Mouse (Mus musculus) midbrain, postnatal 0 days (tissue): ENCODE results near the gene Gm4450. TPM values are rescaled to one million over a fixed set of nuclear protein-coding genes. Genes with fewer than 3 reads are reported as not detected.
"Not testable (repeated sequence)": the region's sequence is repeated elsewhere in the genome, so short reads cannot be mapped to it uniquely, and the experiment has no call there.

Experiments
- ATAC-seq: fragments of 200-750 bp; cut with Nextera tagmentation; 2 replicates; pipeline ENCODE4 v1.8.0; 2017; ENCODE audit warnings: moderate number of reproducible peaks, mild to moderate bottlenecking, moderate TSS enrichment, moderate library complexity; ENCODE audit not compliant: low FRiP score
- DNase-seq: peaks from one replicate; pipeline ENCODE4 v3.0.0-alpha.2; 2015; ENCODE audit warnings: low spot score
- H3K27ac ChIP-seq: fragments of 300-500 bp; sonication (generic); 2 replicates; pipeline ENCODE4 v1.5.1; 2014; ENCODE audit warnings: low read depth, mild to moderate bottlenecking, low read length, mixed read lengths
- H3K27me3 ChIP-seq: fragments of 300-500 bp; sonication (generic); 2 replicates; pipeline ENCODE4 v1.6.1; 2014; ENCODE audit warnings: low read length, control low read depth, mixed read lengths; ENCODE audit not compliant: insufficient read depth
- H3K36me3 ChIP-seq: fragments of 300-500 bp; sonication (generic); 2 replicates; pipeline ENCODE4 v1.6.1; 2014; ENCODE audit warnings: low read length, control low read depth, mixed read lengths; ENCODE audit not compliant: insufficient read depth
- H3K4me1 ChIP-seq: fragments of 300-500 bp; sonication (generic); 2 replicates; pipeline ENCODE4 v1.6.1; 2014; ENCODE audit warnings: mild to moderate bottlenecking, control low read depth, antibody characterized with exemption, low read length, mixed read lengths; ENCODE audit not compliant: insufficient read depth
- H3K4me2 ChIP-seq: fragments of 300-500 bp; sonication (generic); 2 replicates; pipeline ENCODE4 v1.6.1; 2014; ENCODE audit warnings: low read depth, mild to moderate bottlenecking, low read length, mixed read lengths; ENCODE audit not compliant: poor library complexity, severe bottlenecking
- H3K4me3 ChIP-seq: fragments of 300-500 bp; sonication (generic); 2 replicates; pipeline ENCODE4 v1.5.1; 2014; ENCODE audit warnings: low read depth, mild to moderate bottlenecking, low read length, moderate library complexity
- H3K9ac ChIP-seq: fragments of 300-500 bp; sonication (generic); replicated peaks from 2 replicates; pipeline ENCODE4 v1.6.1; 2014; ENCODE audit warnings: mild to moderate bottlenecking, low read length, moderate library complexity, mixed read lengths; ENCODE audit not compliant: poor library complexity, severe bottlenecking
- H3K9me3 ChIP-seq: fragments of 300-500 bp; sonication (generic); 2 replicates; pipeline ENCODE4 v1.6.1; 2016; ENCODE audit warnings: low read length, control low read depth
- WGBS: fragments of 180-500 bp; shearing (Covaris S2); extraction: QIAGEN DNeasy Blood & Tissue Kit; methylation state at CpG from one replicate; pipeline ENCODE4 v1.1.7; 2014; 5-methylcytosine and 5-hydroxymethylcytosine counted together
- polyA plus RNA-seq: library from polyadenylated mRNA; unstranded; fragments of >200 nt; fragmentation: Nextera tagmentation; extraction: Ambion mirVana; gene quantifications from 2 replicates; pipeline ENCODE4 v1.2.1, GENCODE M21; 2015
- total RNA-seq: library from RNA; depleted of rRNA; stranded (reverse); fragments of >200 nt; gene quantifications from 2 replicates; pipeline ENCODE4 v1.2.3, GENCODE M21; 2014; rRNA removed

Gm4450 gene
- total and polyA plus RNA-seq, 2 experiments from 2014 or later = not detected

DNA sequence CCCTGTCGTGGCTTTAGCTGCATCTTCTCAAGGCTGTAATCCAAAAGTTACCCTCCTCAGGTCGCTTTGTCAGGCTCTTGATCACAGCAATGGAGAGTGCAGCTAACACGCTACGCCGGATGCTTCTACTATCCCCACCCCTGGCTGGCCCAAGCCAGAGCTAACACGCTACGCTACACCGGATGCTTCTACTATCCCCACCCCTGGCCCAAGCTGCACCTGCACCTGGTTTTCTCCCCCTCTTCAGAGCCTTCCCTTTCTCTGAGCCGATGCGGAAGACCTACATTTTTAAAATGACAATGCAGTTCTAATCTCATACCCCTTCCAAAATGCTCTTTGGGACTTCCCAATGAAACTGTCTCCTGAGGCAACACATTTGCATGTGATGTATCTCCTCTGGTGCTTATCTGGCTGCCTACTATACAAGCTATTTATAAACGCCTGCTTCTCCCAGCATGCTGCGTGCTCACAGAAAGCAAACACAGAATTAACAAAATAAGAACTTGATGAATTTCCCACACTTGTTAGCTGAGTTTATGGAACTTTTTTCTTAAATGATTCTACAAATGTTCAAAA lies 50.3 kb downstream of the Gm4450 start:
- not testable (repeated sequence) for H3K27ac ChIP-seq, ATAC-seq

DNA sequence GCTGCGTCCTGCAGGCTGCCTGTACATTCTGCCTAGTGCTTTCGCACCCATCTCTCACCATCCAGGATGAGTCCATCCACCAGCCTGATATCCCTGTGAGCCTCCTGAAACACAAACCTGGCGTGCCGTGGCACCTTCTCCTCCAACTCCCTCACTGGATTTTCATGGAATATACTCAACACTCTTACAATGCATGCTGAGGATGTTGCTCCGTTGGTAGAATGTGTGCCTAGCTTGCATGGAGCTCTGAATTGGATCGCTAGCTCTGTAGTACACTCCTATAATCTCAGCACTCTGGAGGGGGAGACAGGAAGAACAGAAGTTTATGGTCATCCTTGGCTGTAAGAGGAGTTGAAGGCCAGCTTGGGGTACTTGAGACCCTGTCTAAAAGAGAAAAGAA lies 51.0 kb downstream of the Gm4450 start:
- H3K9me3 ChIP-seq, H3K4me1 ChIP-seq, H3K9ac ChIP-seq, H3K27me3 ChIP-seq, H3K4me2 ChIP-seq, H3K4me3 ChIP-seq, H3K36me3 ChIP-seq, H3K27ac ChIP-seq, ATAC-seq, DNase-seq: not testable (repeated sequence)
- 83% methylated on average over 5 of the region's 6 CpGs for WGBS

More for the DNA sequence above, 50.3 kb downstream of the Gm4450 start:
- not testable (repeated sequence) for H3K4me2 ChIP-seq, H3K4me3 ChIP-seq, H3K4me1 ChIP-seq, DNase-seq, H3K9ac ChIP-seq, H3K9me3 ChIP-seq, H3K27me3 ChIP-seq, H3K36me3 ChIP-seq
- WGBS = 59% methylated on average over 12 of the region's 12 CpGs

DNA sequence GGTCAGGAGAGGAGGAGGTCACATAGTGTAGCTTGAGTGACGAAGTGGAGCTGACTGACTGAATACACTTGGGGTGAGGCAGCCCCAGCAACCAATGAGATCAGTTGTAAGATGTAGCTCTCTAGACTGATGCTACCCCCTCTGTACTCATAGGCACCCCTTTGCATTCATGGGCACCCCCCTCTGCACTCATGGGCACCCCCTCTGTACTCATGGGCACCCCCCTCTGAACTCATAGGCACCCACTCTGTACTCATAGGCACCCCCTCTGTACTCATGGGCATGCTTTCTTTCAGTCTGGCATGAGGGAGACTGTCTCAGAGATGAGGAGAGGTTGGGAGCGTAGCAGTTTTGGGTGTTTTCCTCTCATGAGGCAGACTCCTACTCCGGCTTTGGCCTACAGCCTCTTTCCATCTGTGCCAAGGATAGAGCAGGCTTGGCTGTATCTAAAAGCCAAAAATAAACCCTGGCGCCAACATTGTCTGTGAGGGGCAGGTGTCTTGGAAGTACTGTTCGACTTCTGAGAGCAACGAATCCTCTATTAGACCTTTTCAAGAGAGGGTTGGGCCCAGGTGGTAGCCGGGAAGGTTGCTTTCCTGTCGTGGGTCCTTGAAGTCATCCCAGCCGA lies 52.5 kb downstream of the Gm4450 start:
- not testable (repeated sequence) for H3K9ac ChIP-seq, H3K9me3 ChIP-seq, H3K4me2 ChIP-seq, DNase-seq, H3K4me1 ChIP-seq, ATAC-seq, H3K36me3 ChIP-seq, H3K27ac ChIP-seq, H3K27me3 ChIP-seq, H3K4me3 ChIP-seq
- WGBS = 95% methylated on average over 9 of the region's 9 CpGs

Other genes starting within 250 kb of the Gm4450 start
- not detected in 2 replicates for gene Reg4, start 235.0 kb downstream of the Gm4450 start, total RNA-seq
- gene Reg4, start 235.0 kb downstream of the Gm4450 start, polyA plus RNA-seq = not detected in 2 replicates
- 22.3 and 24.8 TPM in 2 replicates for gene Hmgcs2, start 176.7 kb downstream of the Gm4450 start, total RNA-seq
- 36.3 and 40.4 TPM in 2 replicates for gene Hmgcs2, start 176.7 kb downstream of the Gm4450 start, polyA plus RNA-seq
- gene Phgdh, start 117.1 kb downstream of the Gm4450 start, total RNA-seq = 182 and 206 TPM in 2 replicates
- gene Phgdh, start 117.1 kb downstream of the Gm4450 start, polyA plus RNA-seq = 148 and 171 TPM in 2 replicates
- 39.5 and 45.9 TPM in 2 replicates for gene Zfp697, start 74.7 kb downstream of the Gm4450 start, total RNA-seq
- gene Zfp697, start 74.7 kb downstream of the Gm4450 start, polyA plus RNA-seq = 18.1 and 18.7 TPM in 2 replicates
- gene Hsd3b4, start 53.4 kb upstream of the Gm4450 start, total RNA-seq = not detected in 2 replicates
- not detected in 2 replicates for gene Hsd3b4, start 53.4 kb upstream of the Gm4450 start, polyA plus RNA-seq
- not detected in 2 replicates for gene Gm10681, start 131.7 kb upstream of the Gm4450 start, total RNA-seq
- gene Gm10681, start 131.7 kb upstream of the Gm4450 start, polyA plus RNA-seq = not detected in 2 replicates
- not detected in 2 replicates for gene Hsd3b5, start 173.1 kb upstream of the Gm4450 start, total RNA-seq
- not detected in 2 replicates for gene Hsd3b5, start 173.1 kb upstream of the Gm4450 start, polyA plus RNA-seq